15 mouse cellular contexts compared by ENCODE assay signal in the genomic region with DNA sequence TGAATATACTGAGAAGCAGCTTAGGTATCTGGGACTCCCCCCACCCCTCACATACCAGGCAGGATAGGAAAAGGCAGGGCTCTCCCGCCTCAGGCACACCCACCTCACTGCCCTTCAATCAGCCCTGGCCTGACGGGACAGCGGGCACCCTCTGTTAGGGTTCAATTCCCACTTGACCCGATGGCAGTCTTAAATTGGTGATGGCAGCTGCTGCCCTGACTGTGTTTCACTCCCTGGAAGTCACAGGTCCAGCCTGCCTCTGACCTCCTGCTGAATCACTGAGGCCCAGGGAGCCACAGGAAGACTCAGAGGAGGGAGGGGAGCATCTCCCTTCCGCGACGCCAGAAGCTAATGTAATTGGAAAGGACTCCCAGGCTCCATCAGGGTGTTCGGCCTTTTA.
"Had no signal": no experiment of that assay in that cellular context is flagged by ENCODE, and none has a peak within 500 bp of the region (broad histone marks: within the 10 kb centered on the region; RNA-seq: fewer than 3 reads in every experiment).

No protein-coding gene starts in this region.

- DNase-seq: kidney, adult 9 months; kidney, postnatal 36 days; left cerebral cortex, postnatal 4 days; lung, adult 2 months; lung, postnatal 10 days; thymus, adult 2 months; thymus, postnatal 25 days had no signal

- H3K9ac ChIP-seq: liver, embryonic 15.5 days; midbrain, embryonic 12.5 days had no signal

- H3K27ac ChIP-seq: kidney, postnatal 0 days; layer of hippocampus, adult 2 months; liver, embryonic 15.5 days; macrophage; midbrain, embryonic 12.5 days had no signal

- H3K9me3 ChIP-seq: liver, embryonic 15.5 days; midbrain, embryonic 12.5 days had no signal

- ATAC-seq: midbrain, embryonic 16.5 days had no signal

- H3K4me2 ChIP-seq: liver, embryonic 11.5 days; liver, embryonic 15.5 days; midbrain, embryonic 12.5 days had no signal

- H3K4me3 ChIP-seq: layer of hippocampus, adult 2 months; liver, embryonic 15.5 days; megakaryocyte, embryonic 14.5 days; midbrain, embryonic 12.5 days had no signal

- H3K36me3 ChIP-seq: liver, embryonic 15.5 days; midbrain, embryonic 12.5 days had no signal
